38 mouse cellular contexts compared by ENCODE assay signal in the genomic region with DNA sequence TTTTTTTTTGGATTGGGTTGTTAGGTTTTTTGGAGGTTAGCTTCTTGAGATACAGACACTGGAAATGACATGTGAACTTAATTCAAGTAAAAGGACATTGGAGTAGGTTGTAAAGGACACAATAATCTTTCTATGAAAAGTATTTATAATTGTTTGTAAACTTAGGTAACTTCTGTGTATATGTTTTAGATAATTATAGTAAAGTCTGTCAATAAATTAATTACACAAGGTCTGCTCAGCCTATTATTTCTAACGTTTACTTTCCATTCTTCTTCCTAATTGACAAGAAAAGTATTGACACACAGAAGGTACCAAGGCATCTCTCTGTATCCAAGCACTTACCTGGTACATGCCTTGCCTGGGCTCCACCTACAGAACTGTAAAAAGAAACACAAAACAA. TPM values are rescaled to one million over a fixed set of nuclear protein-coding genes. Genes with fewer than 3 reads are reported as not detected.
"Had no signal": no experiment of that assay in that cellular context is flagged by ENCODE, and none has a peak within 500 bp of the region (broad histone marks: within the 10 kb centered on the region; RNA-seq: fewer than 3 reads in every experiment).

Gene Olfr1192-ps1, plus strand, starts transcription at position 301 of the 400 bp plus-strand sequence.

- DNase-seq: left cerebral cortex, postnatal 4 days; liver; liver, embryonic 13.5 days; liver, postnatal 0 days; lung, adult 18-20 months; lung, adult 2 months; lung, embryonic 14.5 days; lung, postnatal 10 days; lung, postnatal 14 days; lung, postnatal 36 days; lung, postnatal 4 days; midbrain, embryonic 14.5 days had no signal

- H3K4me3 ChIP-seq: limb, embryonic 10.5 days; limb, embryonic 12.5 days; limb, embryonic 13.5 days; limb, embryonic 15.5 days; liver, embryonic 12.5 days; liver, embryonic 13.5 days; liver, embryonic 15.5 days; lung, embryonic 15.5 days; megakaryocyte, embryonic 14.5 days; midbrain, embryonic 10.5 days; midbrain, embryonic 12.5 days; midbrain, embryonic 13.5 days; midbrain, embryonic 15.5 days; myocyte had no signal

- H3K4me1 ChIP-seq: limb, embryonic 10.5 days; limb, embryonic 12.5 days; limb, embryonic 13.5 days; limb, embryonic 15.5 days; liver, embryonic 12.5 days; liver, embryonic 13.5 days; liver, embryonic 15.5 days; lung, embryonic 15.5 days; megakaryocyte, embryonic 14.5 days; midbrain, embryonic 10.5 days; midbrain, embryonic 12.5 days; midbrain, embryonic 13.5 days; midbrain, embryonic 15.5 days had no signal

- H3K27ac ChIP-seq: limb, embryonic 10.5 days; limb, embryonic 12.5 days; limb, embryonic 13.5 days; limb, embryonic 15.5 days; liver, embryonic 12.5 days; liver, embryonic 13.5 days; liver, embryonic 14.5 days; liver, embryonic 15.5 days; lung, embryonic 15.5 days; macrophage; midbrain, embryonic 10.5 days; midbrain, embryonic 12.5 days; midbrain, embryonic 13.5 days; midbrain, embryonic 15.5 days had no signal

RNA-seq across cellular contexts. Expression of gene Olfr1192-ps1, which starts in this region (rescaled TPM):
- polyA plus RNA-seq: limb, embryonic 10.5 days; limb, embryonic 11.5 days; limb, embryonic 12.5 days; limb, embryonic 13.5 days; limb, embryonic 14.5 days; limb, embryonic 15.5 days; liver, adult 2 months; liver, embryonic 11.5 days; liver, embryonic 12.5 days; liver, embryonic 13.5 days; liver, embryonic 14.5 days; liver, embryonic 15.5 days; liver, embryonic 16.5 days; liver, postnatal 0 days; lung, adult 2 months; lung, embryonic 14.5 days; lung, embryonic 15.5 days; lung, embryonic 16.5 days; lung, postnatal 0 days; macrophage; midbrain, embryonic 10.5 days; midbrain, embryonic 11.5 days; midbrain, embryonic 12.5 days; midbrain, embryonic 13.5 days; midbrain, embryonic 14.5 days; midbrain, embryonic 15.5 days; midbrain, embryonic 16.5 days; midbrain, postnatal 0 days; myocyte; neural tube, embryonic 11.5 days had no signal
